Mouse (Mus musculus): Measurements from ENCODE around the gene Srsf6. TPM values are rescaled to one million over a fixed set of nuclear protein-coding genes. Genes with fewer than 3 reads are reported as not detected.

The Srsf6 gene
- polyA plus RNA-seq, 1 experiment from 2014 or later = 254 TPM

GRCm38 (mm10) chr2:162914040-162914439, 17.3 kb upstream of the Srsf6 start:
- Histone ChIP-seq H3K4me1 (0 out of 2 replicates have a peak, but pooled peaks cover 4% of the 10 kb centered on the region), H3K27me3 (peaks cover 4% of the 10 kb centered on the region; the same call in 1 of the 2 replicates), H3K36me3 (no peaks in the 10 kb centered on the region), H3K9me3 (no peaks in the 10 kb centered on the region), H3K27ac (no peak overlapping the region), H3K9ac (no peak overlapping the region), H3K4me3 (no peak overlapping the region), H3K4me2 (no peak overlapping the region)
- no peak for ATAC-seq (ENCODE audit: insufficient number of reproducible peaks, insufficient read depth, low FRiP score, low TSS enrichment, low read depth)
- WGBS = 78% methylated on average over 3 of the region's 3 CpGs

GRCm38 (mm10) chr2:162914519-162914918, 16.8 kb upstream of the Srsf6 start:
- WGBS = 60% methylated on average over 2 of the region's 2 CpGs
- ATAC-seq (ENCODE audit: insufficient number of reproducible peaks, insufficient read depth, low FRiP score, low TSS enrichment, low read depth) = no peak

GRCm38 (mm10) chr2:162919926-162920325, 11.4 kb upstream of the Srsf6 start:
- Histone ChIP-seq H3K27me3 (peaks cover 4% of the 10 kb centered on the region), H3K9me3 (no peaks in the 10 kb centered on the region), H3K4me2 (no peak overlapping the region), H3K27ac (no peak overlapping the region), H3K4me3 (no peak overlapping the region), H3K4me1 (0 out of 2 replicates have a peak, but pooled peaks cover 4% of the 10 kb centered on the region), H3K36me3 (no peaks in the 10 kb centered on the region), H3K9ac (no peak overlapping the region)
- 64% methylated on average over 5 of the region's 5 CpGs for WGBS
- no peak for ATAC-seq (ENCODE audit: insufficient number of reproducible peaks, insufficient read depth, low FRiP score, low TSS enrichment, low read depth)

More at GRCm38 (mm10) chr2:162914519-162914918, 16.8 kb upstream of the Srsf6 start:
- no peak overlapping the region for H3K4me2 ChIP-seq
- no peak overlapping the region for H3K4me3 ChIP-seq
- no peaks in the 10 kb centered on the region for H3K9me3 ChIP-seq
- 0 out of 2 replicates have a peak, but pooled peaks cover 4% of the 10 kb centered on the region for H3K4me1 ChIP-seq
- peaks cover 4% of the 10 kb centered on the region; the same call in 1 of the 2 replicates for H3K27me3 ChIP-seq
- no peak overlapping the region for H3K27ac ChIP-seq
- no peaks in the 10 kb centered on the region for H3K36me3 ChIP-seq
- H3K9ac ChIP-seq = no peak overlapping the region

- no peak overlapping the region for H3K27ac ChIP-seq
- ATAC-seq (ENCODE audit: insufficient number of reproducible peaks, insufficient read depth, low FRiP score, low TSS enrichment, low read depth) = no peak
Measured at GRCm38 (mm10) chr2:162922183-162922582, 9.1 kb upstream of the Srsf6 start.

GRCm38 (mm10) chr2:162922834-162923233, 8.5 kb upstream of the Srsf6 start:
- no peak for ATAC-seq (ENCODE audit: insufficient number of reproducible peaks, insufficient read depth, low FRiP score, low TSS enrichment, low read depth)
- H3K27ac ChIP-seq = no peak overlapping the region
- 67% methylated on average over 5 of the region's 5 CpGs for WGBS

More at GRCm38 (mm10) chr2:162922183-162922582, 9.1 kb upstream of the Srsf6 start:
- H3K9ac ChIP-seq = no peak overlapping the region
- H3K4me2 ChIP-seq = no peak overlapping the region
- no peaks in the 10 kb centered on the region for H3K4me1 ChIP-seq
- no peak overlapping the region for H3K4me3 ChIP-seq
- no peaks in the 10 kb centered on the region; the same call in 1 of the 2 replicates for H3K27me3 ChIP-seq
- WGBS = 12% methylated on average over 6 of the region's 6 CpGs
- no peaks in the 10 kb centered on the region for H3K9me3 ChIP-seq
- no peaks in the 10 kb centered on the region for H3K36me3 ChIP-seq

GRCm38 (mm10) chr2:162924126-162924525, 7.2 kb upstream of the Srsf6 start:
- 75% methylated on average over 5 of the region's 5 CpGs for WGBS
- no peak overlapping the region for H3K27ac ChIP-seq
- ATAC-seq (ENCODE audit: insufficient number of reproducible peaks, insufficient read depth, low FRiP score, low TSS enrichment, low read depth) = no peak
- no peak overlapping the region for H3K4me3 ChIP-seq
- H3K27me3 ChIP-seq = peaks cover 1% of the 10 kb centered on the region
- no peak overlapping the region for H3K9ac ChIP-seq
- H3K4me1 ChIP-seq = no peaks in the 10 kb centered on the region
- H3K9me3 ChIP-seq = no peaks in the 10 kb centered on the region
- H3K4me2 ChIP-seq = no peak overlapping the region
- H3K36me3 ChIP-seq = no peaks in the 10 kb centered on the region

More at GRCm38 (mm10) chr2:162922834-162923233, 8.5 kb upstream of the Srsf6 start:
- no peaks in the 10 kb centered on the region for H3K9me3 ChIP-seq
- H3K9ac ChIP-seq = no peak overlapping the region
- no peaks in the 10 kb centered on the region for H3K36me3 ChIP-seq
- no peaks in the 10 kb centered on the region for H3K4me1 ChIP-seq
- no peak overlapping the region for H3K4me3 ChIP-seq
- H3K4me2 ChIP-seq = no peak overlapping the region
- no peaks in the 10 kb centered on the region; the same call in 1 of the 2 replicates for H3K27me3 ChIP-seq

- peaks cover 4% of the 10 kb centered on the region for H3K4me1 ChIP-seq
- peaks cover 8% of the 10 kb centered on the region for H3K27me3 ChIP-seq
- H3K36me3 ChIP-seq = peaks cover 4% of the 10 kb centered on the region; the same call in 1 of the 2 replicates
- H3K4me3 ChIP-seq = no peak overlapping the region
- H3K27ac ChIP-seq = no peak overlapping the region
- no peak overlapping the region for H3K4me2 ChIP-seq
- H3K9me3 ChIP-seq = no peaks in the 10 kb centered on the region
- no peak for ATAC-seq (ENCODE audit: insufficient number of reproducible peaks, insufficient read depth, low FRiP score, low TSS enrichment, low read depth)
- 71% methylated on average over 3 of the region's 3 CpGs for WGBS
- no peak overlapping the region for H3K9ac ChIP-seq
Measured at GRCm38 (mm10) chr2:162927918-162928585, 3.3 kb upstream of the Srsf6 start.

GRCm38 (mm10) chr2:162929704-162930103, 1.6 kb upstream of the Srsf6 start:
- no peak overlapping the region; the same call in 1 of the 2 replicates for H3K4me2 ChIP-seq
- no peak overlapping the region for H3K4me3 ChIP-seq
- no peak for ATAC-seq (ENCODE audit: insufficient number of reproducible peaks, insufficient read depth, low FRiP score, low TSS enrichment, low read depth)
- no peaks in the 10 kb centered on the region for H3K9me3 ChIP-seq
- no peak overlapping the region for H3K9ac ChIP-seq
- 79% methylated on average over 3 of the region's 3 CpGs for WGBS
- H3K4me1 ChIP-seq = peaks cover 9% of the 10 kb centered on the region
- peaks cover 20% of the 10 kb centered on the region for H3K36me3 ChIP-seq
- peaks cover 8% of the 10 kb centered on the region for H3K27me3 ChIP-seq
- H3K27ac ChIP-seq = no peak overlapping the region

- Histone ChIP-seq H3K27me3 (peaks cover 8% of the 10 kb centered on the region), H3K4me1 (peaks cover 9% of the 10 kb centered on the region), H3K4me2 (peak overlapping the region; percentile 84), H3K9ac (peak overlapping the region; percentile 100), H3K4me3 (peak overlapping the region; percentile 89), H3K36me3 (peaks cover 29% of the 10 kb centered on the region), H3K27ac (peak overlapping the region; percentile 98), H3K9me3 (no peaks in the 10 kb centered on the region)
- ATAC-seq (ENCODE audit: insufficient number of reproducible peaks, insufficient read depth, low FRiP score, low TSS enrichment, low read depth) = peak; percentile 59; the same call in 1 of the 2 replicates
- WGBS = under 1% methylated on average over 18 of the region's 18 CpGs
Measured at GRCm38 (mm10) chr2:162930516-162931122, 709 bp upstream of the Srsf6 start.

GRCm38 (mm10) chr2:162931674-162932650, 634 bp downstream of the Srsf6 start:
- peak overlapping the region; percentile 89 for H3K4me3 ChIP-seq
- H3K9ac ChIP-seq = peak overlapping the region; percentile 100
- H3K27ac ChIP-seq = peak overlapping the region; percentile 98
- ATAC-seq (ENCODE audit: insufficient number of reproducible peaks, insufficient read depth, low FRiP score, low TSS enrichment, low read depth) = peak; percentile 62
- H3K9me3 ChIP-seq = no peaks in the 10 kb centered on the region
- H3K27me3 ChIP-seq = peaks cover 8% of the 10 kb centered on the region
- H3K36me3 ChIP-seq = peaks cover 40% of the 10 kb centered on the region
- WGBS = under 1% methylated on average over 96 of the region's 103 CpGs
- H3K4me1 ChIP-seq = peaks cover 9% of the 10 kb centered on the region
- peak overlapping the region; percentile 84 for H3K4me2 ChIP-seq

- H3K9me3 ChIP-seq = no peaks in the 10 kb centered on the region
- H3K4me3 ChIP-seq = peak overlapping the region; percentile 89
- ATAC-seq (ENCODE audit: insufficient number of reproducible peaks, insufficient read depth, low FRiP score, low TSS enrichment, low read depth) = no peak
- H3K9ac ChIP-seq = peak overlapping the region; percentile 100
- WGBS = 41% methylated on average over 4 of the region's 4 CpGs
- H3K4me2 ChIP-seq = peak overlapping the region; percentile 84
- H3K4me1 ChIP-seq = peaks cover 9% of the 10 kb centered on the region
- peaks cover 8% of the 10 kb centered on the region for H3K27me3 ChIP-seq
- H3K36me3 ChIP-seq = peaks cover 45% of the 10 kb centered on the region
- no peak overlapping the region for H3K27ac ChIP-seq
Measured at GRCm38 (mm10) chr2:162932706-162933105, 1.4 kb downstream of the Srsf6 start.
